Mouse (Mus musculus): ENCODE results near the gene Rnf144a. TPM values are rescaled to one million over a fixed set of nuclear protein-coding genes. Genes with fewer than 3 reads are reported as not detected.
"Not testable (repeated sequence)": the region's sequence is repeated elsewhere in the genome, so short reads cannot be mapped to it uniquely, and the experiment has no call there.

The Rnf144a gene
- polyA plus RNA-seq, 1 experiment from 2014 or later = 42.5 TPM

- Histone ChIP-seq H3K9me3 (ENCODE audit: control insufficient read depth, low read length) (no peaks in the 10 kb centered on the region), H3K36me3 (ENCODE audit: control insufficient read depth, insufficient read depth, low read length) (no peaks in the 10 kb centered on the region), H3K4me3 (ENCODE audit: low read depth, low read length) (no peak overlapping the region), H3K9ac (ENCODE audit: low read length) (no peak overlapping the region), H3K27me3 (ENCODE audit: control insufficient read depth, insufficient read depth, low read length) (no peaks in the 10 kb centered on the region), H3K27ac (replicated peaks; ENCODE audit: low read depth, low read length) (no peak overlapping the region), H3K4me2 (ENCODE audit: low read depth, severe bottlenecking) (no peak overlapping the region), H3K4me1 (ENCODE audit: control insufficient read depth, insufficient read depth, low read length) (no peaks in the 10 kb centered on the region)
- DNase-seq (ENCODE audit: low spot score) (no peak), ATAC-seq (ENCODE audit: insufficient number of reproducible peaks, low FRiP score, low TSS enrichment, low read depth) (no peak)
- WGBS = 83% methylated on average over 2 of the region's 2 CpGs
Measured at GRCm38 (mm10) chr12:26444511-26444910, 29.5 kb upstream of the Rnf144a start.

DNA sequence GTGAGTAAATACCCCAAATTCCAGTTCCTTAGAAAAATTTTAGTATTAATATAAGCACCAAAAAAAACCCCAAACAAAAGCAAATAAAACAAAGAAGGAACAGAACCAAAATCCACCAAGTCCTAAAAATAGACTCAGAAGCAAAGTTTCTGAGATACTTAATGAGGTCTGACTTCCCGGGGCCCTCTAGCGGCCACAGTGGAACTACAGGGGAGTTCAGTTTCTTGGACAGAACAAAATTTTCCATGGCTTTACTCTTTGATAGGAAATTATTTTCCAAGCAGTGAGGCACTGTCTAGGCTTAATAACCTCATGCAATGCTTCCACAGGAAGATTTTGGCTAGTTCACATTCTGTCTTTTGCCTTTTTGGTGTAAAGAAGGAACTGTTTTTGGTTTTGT lies 29.0 kb upstream of the Rnf144a start:
- Histone ChIP-seq H3K4me3 (ENCODE audit: low read depth, low read length) (no peak overlapping the region), H3K27ac (replicated peaks; ENCODE audit: low read depth, low read length) (no peak overlapping the region), H3K4me2 (ENCODE audit: low read depth, severe bottlenecking) (no peak overlapping the region), H3K9ac (ENCODE audit: low read length) (no peak overlapping the region), H3K9me3 (ENCODE audit: control insufficient read depth, low read length) (no peaks in the 10 kb centered on the region), H3K4me1 (ENCODE audit: control insufficient read depth, insufficient read depth, low read length) (no peaks in the 10 kb centered on the region), H3K36me3 (ENCODE audit: control insufficient read depth, insufficient read depth, low read length) (no peaks in the 10 kb centered on the region), H3K27me3 (ENCODE audit: control insufficient read depth, insufficient read depth, low read length) (no peaks in the 10 kb centered on the region)
- DNase-seq (ENCODE audit: low spot score) (peak; percentile 84), ATAC-seq (ENCODE audit: insufficient number of reproducible peaks, low FRiP score, low TSS enrichment, low read depth) (no peak)
- 1% methylated on average over 2 of the region's 2 CpGs for WGBS

DNA sequence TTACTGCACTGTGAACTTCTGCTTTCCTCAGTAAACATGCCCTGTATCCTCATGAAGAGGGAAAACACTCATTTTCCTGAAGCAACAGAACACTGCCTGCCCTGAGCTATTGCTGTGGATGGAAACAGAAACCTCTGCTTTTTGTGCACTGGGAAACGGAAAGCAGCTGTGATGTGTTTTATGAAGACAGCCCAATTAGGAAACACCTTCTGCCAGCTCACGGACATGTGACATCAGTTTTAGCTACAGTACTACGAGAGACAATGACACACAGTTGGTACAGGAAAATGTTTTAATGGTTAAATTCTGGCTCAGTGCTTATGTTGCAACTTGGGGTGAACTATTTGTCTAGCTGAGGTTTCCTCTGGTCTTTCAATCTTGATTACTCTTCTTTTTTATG lies 24.3 kb upstream of the Rnf144a start:
- WGBS = 30% methylated on average over 3 of the region's 3 CpGs
- DNase-seq (ENCODE audit: low spot score) (no peak), ATAC-seq (ENCODE audit: insufficient number of reproducible peaks, low FRiP score, low TSS enrichment, low read depth) (no peak)
- Histone ChIP-seq H3K9me3 (ENCODE audit: control insufficient read depth, low read length) (no peaks in the 10 kb centered on the region), H3K27me3 (ENCODE audit: control insufficient read depth, insufficient read depth, low read length) (no peaks in the 10 kb centered on the region), H3K27ac (replicated peaks; ENCODE audit: low read depth, low read length) (no peak overlapping the region), H3K4me3 (ENCODE audit: low read depth, low read length) (no peak overlapping the region), H3K4me1 (ENCODE audit: control insufficient read depth, insufficient read depth, low read length) (no peaks in the 10 kb centered on the region), H3K9ac (ENCODE audit: low read length) (no peak overlapping the region), H3K4me2 (ENCODE audit: low read depth, severe bottlenecking) (no peak overlapping the region), H3K36me3 (ENCODE audit: control insufficient read depth, insufficient read depth, low read length) (no peaks in the 10 kb centered on the region)

- Histone ChIP-seq H3K9me3 (ENCODE audit: control insufficient read depth, low read length) (no peaks in the 10 kb centered on the region), H3K27me3 (ENCODE audit: control insufficient read depth, insufficient read depth, low read length) (no peaks in the 10 kb centered on the region), H3K4me3 (ENCODE audit: low read depth, low read length) (no peak overlapping the region), H3K4me2 (ENCODE audit: low read depth, severe bottlenecking) (no peak overlapping the region), H3K27ac (replicated peaks; ENCODE audit: low read depth, low read length) (no peak overlapping the region), H3K9ac (ENCODE audit: low read length) (no peak overlapping the region), H3K36me3 (ENCODE audit: control insufficient read depth, insufficient read depth, low read length) (no peaks in the 10 kb centered on the region), H3K4me1 (ENCODE audit: control insufficient read depth, insufficient read depth, low read length) (no peaks in the 10 kb centered on the region)
- WGBS = 53% methylated on average over 3 of the region's 3 CpGs
- no peak for DNase-seq (ENCODE audit: low spot score)
- ATAC-seq (ENCODE audit: insufficient number of reproducible peaks, low FRiP score, low TSS enrichment, low read depth) = no peak; the same call in 1 of the 2 replicates
Measured at GRCm38 (mm10) chr12:26437950-26438349, 22.9 kb upstream of the Rnf144a start.

DNA sequence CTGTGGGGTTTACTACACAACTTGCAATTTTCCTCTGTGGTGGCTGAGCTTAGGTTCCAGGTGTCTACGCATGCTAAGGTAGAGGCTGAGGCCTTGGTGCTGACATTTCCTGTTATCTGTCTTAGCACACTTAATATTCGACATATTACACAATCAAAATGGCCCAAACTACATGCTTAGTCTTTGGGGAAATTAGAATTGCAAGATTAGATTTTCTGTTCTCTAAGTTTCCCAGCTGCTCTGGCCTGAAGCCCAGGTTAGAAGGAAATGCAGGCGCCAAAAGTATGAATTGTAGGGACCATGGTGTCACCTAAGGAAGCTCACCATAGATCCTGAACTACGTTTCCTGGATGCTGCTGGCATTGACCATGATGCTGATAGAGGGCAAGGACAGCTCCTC lies 21.3 kb upstream of the Rnf144a start:
- H3K9me3 ChIP-seq (ENCODE audit: control insufficient read depth, low read length) = no peaks in the 10 kb centered on the region
- 87% methylated on average over 4 of the region's 4 CpGs for WGBS
- no peak overlapping the region for H3K9ac ChIP-seq (ENCODE audit: low read length)
- ATAC-seq (ENCODE audit: insufficient number of reproducible peaks, low FRiP score, low TSS enrichment, low read depth) (no peak), DNase-seq (ENCODE audit: low spot score) (no peak)
- H3K27me3 ChIP-seq (ENCODE audit: control insufficient read depth, insufficient read depth, low read length) = no peaks in the 10 kb centered on the region
- H3K4me2 ChIP-seq (ENCODE audit: low read depth, severe bottlenecking) = no peak overlapping the region
- no peak overlapping the region for H3K4me3 ChIP-seq (ENCODE audit: low read depth, low read length)
- no peak overlapping the region for H3K27ac ChIP-seq (replicated peaks; ENCODE audit: low read depth, low read length)
- H3K4me1 ChIP-seq (ENCODE audit: control insufficient read depth, insufficient read depth, low read length) = no peaks in the 10 kb centered on the region
- no peaks in the 10 kb centered on the region for H3K36me3 ChIP-seq (ENCODE audit: control insufficient read depth, insufficient read depth, low read length)

- not testable (repeated sequence) for DNase-seq (ENCODE audit: low spot score); ATAC-seq (ENCODE audit: insufficient number of reproducible peaks, low FRiP score, low TSS enrichment, low read depth); H3K4me3 ChIP-seq (ENCODE audit: low read depth, low read length); H3K4me2 ChIP-seq (ENCODE audit: low read depth, severe bottlenecking); H3K27ac ChIP-seq (replicated peaks; ENCODE audit: low read depth, low read length); H3K27me3 ChIP-seq (ENCODE audit: control insufficient read depth, insufficient read depth, low read length); H3K9ac ChIP-seq (ENCODE audit: low read length); H3K4me1 ChIP-seq (ENCODE audit: control insufficient read depth, insufficient read depth, low read length); H3K9me3 ChIP-seq (ENCODE audit: control insufficient read depth, low read length); H3K36me3 ChIP-seq (ENCODE audit: control insufficient read depth, insufficient read depth, low read length)
- WGBS = 93% methylated on average over 2 of the region's 2 CpGs
Measured at GRCm38 (mm10) chr12:26428771-26429170, 13.7 kb upstream of the Rnf144a start.

DNA sequence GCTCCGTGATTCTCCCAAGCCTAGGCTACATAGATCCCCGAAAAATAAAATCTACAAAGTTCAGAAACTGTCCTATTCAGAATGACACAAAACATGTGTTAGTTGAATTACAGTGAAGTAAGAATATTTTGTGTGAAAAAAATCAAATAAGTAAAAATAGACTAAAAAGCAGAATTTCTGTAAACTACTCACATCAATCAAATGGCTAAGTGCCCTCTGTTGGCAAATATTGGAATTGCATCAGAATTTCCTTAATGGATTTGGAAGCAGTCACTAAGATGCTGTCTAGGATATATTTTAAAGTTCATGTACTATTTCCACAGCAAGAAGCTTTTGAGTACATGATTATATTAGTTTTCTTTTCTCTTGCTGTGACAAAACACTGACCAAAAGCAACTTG lies 9.8 kb upstream of the Rnf144a start:
- WGBS = 92% methylated on average over 2 of the region's 2 CpGs
- Histone ChIP-seq H3K36me3 (ENCODE audit: control insufficient read depth, insufficient read depth, low read length) (no peaks in the 10 kb centered on the region), H3K9ac (ENCODE audit: low read length) (no peak overlapping the region), H3K4me2 (ENCODE audit: low read depth, severe bottlenecking) (no peak overlapping the region), H3K27ac (replicated peaks; ENCODE audit: low read depth, low read length) (no peak overlapping the region), H3K4me1 (ENCODE audit: control insufficient read depth, insufficient read depth, low read length) (no peaks in the 10 kb centered on the region), H3K9me3 (ENCODE audit: control insufficient read depth, low read length) (no peaks in the 10 kb centered on the region), H3K27me3 (ENCODE audit: control insufficient read depth, insufficient read depth, low read length) (no peaks in the 10 kb centered on the region), H3K4me3 (ENCODE audit: low read depth, low read length) (no peak overlapping the region)
- ATAC-seq (ENCODE audit: insufficient number of reproducible peaks, low FRiP score, low TSS enrichment, low read depth) = no peak
- DNase-seq (ENCODE audit: low spot score) = no peak

- ATAC-seq (ENCODE audit: insufficient number of reproducible peaks, low FRiP score, low TSS enrichment, low read depth) (no peak), DNase-seq (ENCODE audit: low spot score) (no peak)
- Histone ChIP-seq H3K4me3 (ENCODE audit: low read depth, low read length) (no peak overlapping the region), H3K27me3 (ENCODE audit: control insufficient read depth, insufficient read depth, low read length) (no peaks in the 10 kb centered on the region), H3K27ac (replicated peaks; ENCODE audit: low read depth, low read length) (no peak overlapping the region), H3K9me3 (ENCODE audit: control insufficient read depth, low read length) (no peaks in the 10 kb centered on the region), H3K36me3 (ENCODE audit: control insufficient read depth, insufficient read depth, low read length) (no peaks in the 10 kb centered on the region), H3K4me2 (ENCODE audit: low read depth, severe bottlenecking) (no peak overlapping the region), H3K4me1 (ENCODE audit: control insufficient read depth, insufficient read depth, low read length) (peaks cover 6% of the 10 kb centered on the region), H3K9ac (ENCODE audit: low read length) (no peak overlapping the region)
- whole genome bisulfite sequencing = 84% methylated on average over 4 of the region's 4 CpGs
Measured at GRCm38 (mm10) chr12:26418322-26418721, 3.3 kb upstream of the Rnf144a start.

DNA sequence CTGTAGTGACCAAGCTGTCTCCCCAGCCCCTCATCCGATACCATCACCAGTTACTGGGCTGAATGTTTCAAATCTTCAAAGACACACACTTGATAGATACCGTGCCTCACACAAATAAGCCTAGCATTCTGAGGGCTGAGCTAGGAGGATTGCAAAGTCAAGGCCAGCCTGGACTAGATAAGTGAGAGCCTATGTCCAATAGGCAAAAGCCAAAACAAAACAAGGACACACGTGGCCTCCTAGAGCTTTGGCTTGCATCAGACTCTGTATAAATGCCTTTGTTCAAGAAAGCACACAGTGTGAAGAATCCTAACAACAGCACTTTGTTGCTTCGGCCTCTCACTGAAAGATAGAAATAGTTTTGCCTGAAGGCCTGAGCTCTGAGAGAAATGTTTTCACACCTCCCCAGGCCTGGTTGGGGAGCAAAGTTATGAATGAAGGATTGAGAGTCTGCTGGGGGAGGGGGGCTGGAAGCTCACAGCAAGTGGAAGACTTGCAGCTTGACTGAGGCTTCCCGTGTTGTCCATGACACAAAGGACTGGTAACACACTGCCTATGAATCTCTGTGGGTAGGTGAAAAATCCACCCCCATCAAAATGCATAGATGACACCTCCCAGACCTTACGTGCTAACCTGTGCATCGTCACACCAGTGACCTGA lies 1.7 kb upstream of the Rnf144a start:
- ATAC-seq (ENCODE audit: insufficient number of reproducible peaks, low FRiP score, low TSS enrichment, low read depth) (no peak), DNase-seq (ENCODE audit: low spot score) (no peak)
- H3K9ac ChIP-seq (ENCODE audit: low read length) = no peak overlapping the region
- no peaks in the 10 kb centered on the region for H3K27me3 ChIP-seq (ENCODE audit: control insufficient read depth, insufficient read depth, low read length)
- peaks cover 12% of the 10 kb centered on the region for H3K4me1 ChIP-seq (ENCODE audit: control insufficient read depth, insufficient read depth, low read length)
- no peaks in the 10 kb centered on the region for H3K36me3 ChIP-seq (ENCODE audit: control insufficient read depth, insufficient read depth, low read length)
- WGBS = 83% methylated on average over 7 of the region's 7 CpGs
- no peaks in the 10 kb centered on the region for H3K9me3 ChIP-seq (ENCODE audit: control insufficient read depth, low read length)
- H3K4me2 ChIP-seq (ENCODE audit: low read depth, severe bottlenecking) = no peak overlapping the region
- H3K27ac ChIP-seq (replicated peaks; ENCODE audit: low read depth, low read length) = no peak overlapping the region
- no peak overlapping the region for H3K4me3 ChIP-seq (ENCODE audit: low read depth, low read length)
